Mouse (Mus musculus): ENCODE measurements around the gene Chrng.
A peak's percentile ranks its signal among the peaks of the same experiment; 100 is the strongest.

Gene Chrng

GRCm38 (mm10) chr1:87204465-87204864, at the start of gene Chrng:
Chrng (plus strand) TSS chr1:87204657.
- no peak for DNase-seq (ENCODE audit: low read depth in 2 of 2, low spot score in 2 of 2)

GRCm38 (mm10) chr1:87155531-87156198, 48.8 kb upstream of the Chrng start:
- no peak for DNase-seq (ENCODE audit: low read depth in 2 of 2, low spot score in 2 of 2)

GRCm38 (mm10) chr1:87156199-87156587, 48.3 kb upstream of the Chrng start, which contains the start of gene Ecel1:
Ecel1 (minus strand) TSS chr1:87156521.
- no peak for DNase-seq (ENCODE audit: low read depth in 2 of 2, low spot score in 2 of 2)

GRCm38 (mm10) chr1:87159396-87159795, 45.1 kb upstream of the Chrng start:
- no peak for DNase-seq (ENCODE audit: low read depth in 2 of 2, low spot score in 2 of 2)

GRCm38 (mm10) chr1:87164164-87164795, 40.2 kb upstream of the Chrng start:
- DNase-seq (ENCODE audit: low read depth in 2 of 2, low spot score in 2 of 2): no peak

- no peak for DNase-seq (ENCODE audit: low read depth in 2 of 2, low spot score in 2 of 2)
Measured at GRCm38 (mm10) chr1:87164796-87165184, 39.7 kb upstream of the Chrng start.

- DNase-seq (ENCODE audit: low read depth in 2 of 2, low spot score in 2 of 2): no peak
Measured at GRCm38 (mm10) chr1:87170458-87170857, 34.0 kb upstream of the Chrng start.

GRCm38 (mm10) chr1:87171312-87171711, 33.1 kb upstream of the Chrng start:
- no peak for DNase-seq (ENCODE audit: low read depth in 2 of 2, low spot score in 2 of 2)

GRCm38 (mm10) chr1:87172316-87172715, 32.1 kb upstream of the Chrng start:
- no peak for DNase-seq (ENCODE audit: low read depth in 2 of 2, low spot score in 2 of 2)

- peak; percentile 23 to 30 for DNase-seq (ENCODE audit: low read depth in 2 of 2, low spot score in 2 of 2)
Measured at GRCm38 (mm10) chr1:87174006-87174955, 30.2 kb upstream of the Chrng start.

- DNase-seq (ENCODE audit: low read depth in 2 of 2, low spot score in 2 of 2): no peak
Measured at GRCm38 (mm10) chr1:87175852-87176292, 28.6 kb upstream of the Chrng start.

- no peak for DNase-seq (ENCODE audit: low read depth in 2 of 2, low spot score in 2 of 2)
Measured at GRCm38 (mm10) chr1:87180896-87181295, 23.6 kb upstream of the Chrng start.

GRCm38 (mm10) chr1:87183013-87183412, 21.4 kb upstream of the Chrng start, which contains the start of gene Prss56:
Prss56 (plus strand) TSS chr1:87183313.
- DNase-seq (ENCODE audit: low read depth in 2 of 2, low spot score in 2 of 2): no peak

GRCm38 (mm10) chr1:87183998-87184750, 20.3 kb upstream of the Chrng start:
- no peak for DNase-seq (ENCODE audit: low read depth in 2 of 2, low spot score in 2 of 2)

GRCm38 (mm10) chr1:87184751-87185139, 19.7 kb upstream of the Chrng start:
- peak; percentile 57 to 65 for DNase-seq (ENCODE audit: low read depth in 2 of 2, low spot score in 2 of 2)

- peak in 1 of 2 experiments; percentile 15 for DNase-seq (ENCODE audit: low read depth in 2 of 2, low spot score in 2 of 2)
Measured at GRCm38 (mm10) chr1:87185526-87185925, 18.9 kb upstream of the Chrng start.

GRCm38 (mm10) chr1:87186261-87187036, 18.0 kb upstream of the Chrng start:
- peak in 1 of 2 experiments; percentile 3 for DNase-seq (ENCODE audit: low read depth in 2 of 2, low spot score in 2 of 2)

- DNase-seq (ENCODE audit: low read depth in 2 of 2, low spot score in 2 of 2): peak; percentile 38 to 49
Measured at GRCm38 (mm10) chr1:87187037-87187355, 17.5 kb upstream of the Chrng start.

- DNase-seq (ENCODE audit: low read depth in 2 of 2, low spot score in 2 of 2): no peak
Measured at GRCm38 (mm10) chr1:87190429-87190828, 14.0 kb upstream of the Chrng start, which contains the start of gene Chrnd. Chrnd (plus strand) TSS chr1:87190607.

- DNase-seq (ENCODE audit: low read depth in 2 of 2, low spot score in 2 of 2): no peak
Measured at GRCm38 (mm10) chr1:87197296-87197695, 7.2 kb upstream of the Chrng start.
